Mouse (Mus musculus) urinary bladder, postnatal 36 days (tissue): Measurements from ENCODE around the gene Evi5l.
"Not testable (repeated sequence)": the region's sequence is repeated elsewhere in the genome, so short reads cannot be mapped to it uniquely, and the experiment has no call there.

ENCODE experiments used
- DNase-seq, 2 experiments: peaks; one replicate each; pipeline ENCODE4 v3.0.0; 2022; ENCODE audit warnings: low spot score in 2 of 2, mixed read lengths in 1 of 2

Evi5l gene

GRCm38 (mm10) chr8:4238434-4239192 lies 72.2 kb downstream of the Evi5l start, which contains the start of the genes Map2k7 and Gm49320:
Map2k7 (plus strand) TSS chr8:4238740.
Gm49320 (plus strand) TSS chr8:4238865.
- DNase-seq, result peak; percentile 98 to 100

- no peak for DNase-seq
Observed at GRCm38 (mm10) chr8:4239193-4239890, 73.0 kb downstream of the Evi5l start.

GRCm38 (mm10) chr8:4245061-4245460 lies 78.7 kb downstream of the Evi5l start:
- no peak for DNase-seq

GRCm38 (mm10) chr8:4245737-4246136 lies 79.4 kb downstream of the Evi5l start:
- DNase-seq, result no peak

GRCm38 (mm10) chr8:4247241-4247640 lies 80.9 kb downstream of the Evi5l start:
- no peak for DNase-seq

GRCm38 (mm10) chr8:4247951-4248540 lies 81.7 kb downstream of the Evi5l start, which contains the start of gene Tgfbr3l:
Tgfbr3l (plus strand) TSS chr8:4248214.
- no peak for DNase-seq

GRCm38 (mm10) chr8:4249213-4249612 lies 82.8 kb downstream of the Evi5l start:
- DNase-seq, result no peak

- DNase-seq, result peak; percentile 75 to 79
Observed at GRCm38 (mm10) chr8:4250306-4250970, 84.1 kb downstream of the Evi5l start.

- no peak for DNase-seq
Observed at GRCm38 (mm10) chr8:4252116-4252760, 85.9 kb downstream of the Evi5l start.

- DNase-seq, result peak; percentile 96 to 97
Observed at GRCm38 (mm10) chr8:4252934-4253841, 86.8 kb downstream of the Evi5l start, which contains the start of gene Snapc2. Snapc2 (plus strand) TSS chr8:4253080.

- DNase-seq, result no peak
Observed at GRCm38 (mm10) chr8:4254001-4254400, 87.6 kb downstream of the Evi5l start.

- DNase-seq, result not testable (repeated sequence)
Observed at GRCm38 (mm10) chr8:4255471-4255870, 89.1 kb downstream of the Evi5l start.

GRCm38 (mm10) chr8:4256911-4257310 lies 90.5 kb downstream of the Evi5l start:
- no peak for DNase-seq

- no peak for DNase-seq
Observed at GRCm38 (mm10) chr8:4257350-4257749, 91.0 kb downstream of the Evi5l start.

- peak; percentile 51 to 69 for DNase-seq
Observed at GRCm38 (mm10) chr8:4258233-4258632, 91.9 kb downstream of the Evi5l start.

- no peak for DNase-seq
Observed at GRCm38 (mm10) chr8:4258678-4259077, 92.3 kb downstream of the Evi5l start.

- peak; percentile 89 to 95 for DNase-seq
Observed at GRCm38 (mm10) chr8:4259125-4259804, 92.9 kb downstream of the Evi5l start, which contains the start of gene Ctxn1. Ctxn1 (minus strand) TSS chr8:4259274.

- DNase-seq, result no peak
Observed at GRCm38 (mm10) chr8:4259805-4260170, 93.4 kb downstream of the Evi5l start.
